Mouse (Mus musculus) embryonic facial prominence, embryonic 13.5 days (tissue): ENCODE measurements around the gene Npr2. TPM values are rescaled to one million over a fixed set of nuclear protein-coding genes. Genes with fewer than 3 reads are reported as not detected.

Experiments
- ATAC-seq: fragments of 200-750 bp; cut with Nextera tagmentation; 2 replicates; pipeline ENCODE4 v1.8.0; 2017; ENCODE audit warnings: low read depth; ENCODE audit not compliant: insufficient number of reproducible peaks, insufficient read depth, low FRiP score, low TSS enrichment
- H3K27ac ChIP-seq: fragments of 300-500 bp; sonication (generic); 2 replicates; pipeline ENCODE4 v1.5.1; 2015; ENCODE audit warnings: moderate library complexity, mild to moderate bottlenecking, inconsistent platforms
- H3K27me3 ChIP-seq: fragments of 300-500 bp; sonication (generic); 2 replicates; pipeline ENCODE4 v1.6.1; 2015; ENCODE audit warnings: mild to moderate bottlenecking, inconsistent platforms
- H3K36me3 ChIP-seq: fragments of 300-500 bp; sonication (generic); 2 replicates; pipeline ENCODE4 v1.6.1; 2015; ENCODE audit warnings: mild to moderate bottlenecking, inconsistent platforms
- H3K4me1 ChIP-seq: fragments of 300-500 bp; sonication (generic); 2 replicates; pipeline ENCODE4 v1.6.1; 2015; ENCODE audit warnings: inconsistent platforms
- H3K4me2 ChIP-seq: fragments of 300-500 bp; sonication (generic); 2 replicates; pipeline ENCODE4 v1.6.1; 2015; ENCODE audit warnings: moderate library complexity, mild to moderate bottlenecking, inconsistent platforms
- H3K4me3 ChIP-seq: fragments of 300-500 bp; sonication (generic); 2 replicates; pipeline ENCODE4 v1.5.1; 2015; ENCODE audit warnings: mild to moderate bottlenecking, inconsistent platforms
- H3K9ac ChIP-seq: fragments of 300-500 bp; sonication (generic); 2 replicates; pipeline ENCODE4 v1.6.1; 2015; ENCODE audit warnings: mild to moderate bottlenecking, inconsistent platforms
- H3K9me3 ChIP-seq: fragments of 300-500 bp; sonication (generic); 2 replicates; pipeline ENCODE4 v1.6.1; 2016; ENCODE audit warnings: inconsistent platforms
- WGBS: fragments of 180-500 bp; shearing (Covaris S2); methylation state at CpG from one replicate; pipeline ENCODE4 v1.1.7; 2015; ENCODE audit warnings: mixed read lengths; 5-methylcytosine and 5-hydroxymethylcytosine counted together
- polyA plus RNA-seq: library from polyadenylated mRNA; unstranded; fragments of >200 nt; fragmentation: Nextera tagmentation; extraction: Ambion mirVana; gene quantifications from 2 replicates; pipeline ENCODE4 v1.2.1, GENCODE M21; 2015

Npr2 gene
- polyA plus RNA-seq, 1 experiment from 2014 or later: 18.2 TPM

DNA sequence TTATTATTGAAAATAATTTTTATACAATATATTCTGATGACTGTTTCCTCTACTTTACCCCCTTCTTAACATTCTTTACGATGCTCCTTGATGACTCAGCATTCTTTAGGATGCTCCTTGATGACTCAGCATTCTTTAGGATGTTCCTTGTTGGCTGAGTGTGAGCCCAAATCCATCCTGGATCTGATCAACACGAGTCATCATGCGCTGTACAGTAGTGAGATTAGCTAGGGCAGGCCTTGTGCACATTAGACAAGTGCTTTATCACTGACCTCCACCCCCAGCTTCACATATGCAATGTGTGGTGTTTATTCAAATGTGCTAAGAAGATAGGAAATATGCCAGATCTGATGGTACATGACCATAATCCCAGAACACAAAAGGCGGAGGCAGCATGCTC lies 33.5 kb upstream of the Npr2 start:
- no peaks in the 10 kb centered on the region for H3K9me3 ChIP-seq
- H3K4me1 ChIP-seq: no peaks in the 10 kb centered on the region
- no peak overlapping the region for H3K4me3 ChIP-seq
- H3K4me2 ChIP-seq: no peak overlapping the region
- H3K27me3 ChIP-seq: no peaks in the 10 kb centered on the region
- no peaks in the 10 kb centered on the region for H3K36me3 ChIP-seq
- no peak overlapping the region for H3K27ac ChIP-seq
- ATAC-seq: no peak
- no peak overlapping the region for H3K9ac ChIP-seq
- 84% methylated on average over 4 of the region's 4 CpGs for WGBS

DNA sequence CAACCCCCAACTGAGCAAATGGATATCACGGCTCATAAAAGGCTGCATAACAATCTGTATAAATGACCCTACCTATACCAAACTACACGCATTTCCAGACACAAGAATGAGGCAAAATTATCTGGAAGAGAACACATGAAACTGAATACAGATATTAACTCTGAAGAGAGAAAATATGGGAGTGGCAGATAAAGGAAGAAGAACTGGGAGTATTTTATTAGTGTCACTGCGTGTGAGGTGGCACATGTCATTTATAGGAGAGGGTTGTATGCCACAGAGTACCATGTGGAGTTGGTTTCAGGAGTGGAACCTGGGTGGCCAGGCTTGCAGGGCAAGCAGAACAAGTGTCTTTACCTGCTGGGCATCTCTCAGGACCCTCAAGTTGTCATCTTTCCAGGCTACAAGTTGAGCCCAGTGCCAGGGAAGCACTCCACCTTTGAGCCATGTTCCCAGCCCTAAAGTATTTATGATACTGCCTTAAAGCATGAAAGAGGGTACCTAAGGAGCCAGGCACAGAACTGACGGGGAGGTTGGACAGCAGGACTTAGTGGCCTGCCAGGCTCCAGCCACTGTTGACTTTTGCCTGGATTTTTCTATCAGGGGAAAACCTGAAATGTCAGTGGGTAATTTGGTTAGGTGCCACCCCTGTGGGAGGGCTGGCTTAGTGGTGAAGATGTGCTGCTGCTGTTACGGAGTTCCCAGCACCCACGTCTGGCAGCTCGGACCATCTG lies 32.9 kb upstream of the Npr2 start:
- 83% methylated on average over 7 of the region's 7 CpGs for WGBS
- H3K36me3 ChIP-seq: no peaks in the 10 kb centered on the region
- ATAC-seq: no peak

DNA sequence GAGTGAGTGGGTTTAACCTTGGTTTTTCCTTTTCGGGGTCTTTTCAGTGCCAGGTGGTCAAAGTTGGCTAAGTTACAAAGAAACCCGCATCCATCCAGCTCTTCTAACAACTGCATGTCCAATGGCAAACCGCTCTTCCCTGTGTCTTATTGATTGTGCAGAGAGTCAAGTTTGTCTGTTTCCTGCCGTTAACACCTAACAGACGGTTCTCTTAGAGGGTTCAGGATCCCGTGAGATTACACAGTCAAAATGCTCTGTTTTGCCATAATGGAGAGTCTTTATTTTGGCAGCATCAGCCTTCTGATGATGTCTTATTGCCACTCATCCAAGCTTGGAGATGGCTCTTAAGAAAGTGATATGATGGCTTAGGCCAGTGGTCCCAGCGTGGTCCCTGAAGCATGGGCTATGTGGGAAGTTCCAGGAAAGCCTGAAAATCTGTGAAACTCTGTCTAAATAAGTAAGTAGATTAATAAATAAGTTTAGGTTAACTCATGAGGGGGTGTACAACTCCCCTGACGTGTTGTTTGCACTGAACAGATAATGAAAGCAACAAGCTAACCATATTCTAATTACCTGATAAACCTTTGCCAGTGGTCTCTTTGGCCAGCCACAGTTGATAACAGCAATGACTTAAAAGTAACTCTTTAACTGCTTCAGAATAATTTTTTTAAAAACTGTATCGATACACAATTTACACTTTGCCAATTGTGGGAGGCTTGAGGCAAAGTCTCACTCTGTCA lies 31.4 kb upstream of the Npr2 start:
- Histone ChIP-seq H3K9ac (no peak overlapping the region), H3K36me3 (no peaks in the 10 kb centered on the region), H3K9me3 (no peaks in the 10 kb centered on the region), H3K4me2 (no peak overlapping the region), H3K4me3 (no peak overlapping the region), H3K4me1 (no peaks in the 10 kb centered on the region), H3K27ac (no peak overlapping the region), H3K27me3 (no peaks in the 10 kb centered on the region)
- 74% methylated on average over 9 of the region's 9 CpGs for WGBS
- no peak for ATAC-seq

More for the DNA sequence above, 32.9 kb upstream of the Npr2 start:
- no peak overlapping the region for H3K4me3 ChIP-seq
- no peak overlapping the region for H3K4me2 ChIP-seq
- no peaks in the 10 kb centered on the region for H3K4me1 ChIP-seq
- H3K27me3 ChIP-seq: no peaks in the 10 kb centered on the region
- no peak overlapping the region for H3K9ac ChIP-seq
- no peaks in the 10 kb centered on the region for H3K9me3 ChIP-seq
- no peak overlapping the region for H3K27ac ChIP-seq

GRCm38 (mm10) chr4:43604099-43604498 lies 27.6 kb upstream of the Npr2 start:
- no peak overlapping the region for H3K27ac ChIP-seq
- H3K9me3 ChIP-seq: no peaks in the 10 kb centered on the region
- ATAC-seq: no peak
- H3K9ac ChIP-seq: no peak overlapping the region
- H3K4me2 ChIP-seq: no peak overlapping the region
- H3K4me3 ChIP-seq: no peak overlapping the region
- WGBS: 74% methylated on average over 3 of the region's 3 CpGs
- H3K36me3 ChIP-seq: no peaks in the 10 kb centered on the region
- no peaks in the 10 kb centered on the region for H3K4me1 ChIP-seq
- H3K27me3 ChIP-seq: no peaks in the 10 kb centered on the region

- Histone ChIP-seq H3K9ac (no peak overlapping the region), H3K9me3 (no peaks in the 10 kb centered on the region), H3K4me2 (no peak overlapping the region), H3K4me3 (no peak overlapping the region), H3K27me3 (no peaks in the 10 kb centered on the region), H3K4me1 (no peaks in the 10 kb centered on the region), H3K36me3 (no peaks in the 10 kb centered on the region), H3K27ac (no peak overlapping the region)
- ATAC-seq: no peak
- WGBS: 75% methylated on average over 9 of the region's 9 CpGs
Observed at GRCm38 (mm10) chr4:43604751-43605685, 26.7 kb upstream of the Npr2 start.

GRCm38 (mm10) chr4:43612534-43612933 lies 19.2 kb upstream of the Npr2 start:
- Histone ChIP-seq H3K4me3 (no peak overlapping the region), H3K9ac (no peak overlapping the region), H3K4me2 (no peak overlapping the region), H3K36me3 (no peaks in the 10 kb centered on the region), H3K4me1 (no peaks in the 10 kb centered on the region), H3K27me3 (no peaks in the 10 kb centered on the region), H3K27ac (no peak overlapping the region), H3K9me3 (no peaks in the 10 kb centered on the region)
- no peak for ATAC-seq
- 73% methylated on average over 10 of the region's 10 CpGs for WGBS

GRCm38 (mm10) chr4:43613060-43613730 lies 18.5 kb upstream of the Npr2 start:
- 54% methylated on average over 3 of the region's 3 CpGs for WGBS
- no peaks in the 10 kb centered on the region for H3K27me3 ChIP-seq
- no peaks in the 10 kb centered on the region for H3K4me1 ChIP-seq

DNA sequence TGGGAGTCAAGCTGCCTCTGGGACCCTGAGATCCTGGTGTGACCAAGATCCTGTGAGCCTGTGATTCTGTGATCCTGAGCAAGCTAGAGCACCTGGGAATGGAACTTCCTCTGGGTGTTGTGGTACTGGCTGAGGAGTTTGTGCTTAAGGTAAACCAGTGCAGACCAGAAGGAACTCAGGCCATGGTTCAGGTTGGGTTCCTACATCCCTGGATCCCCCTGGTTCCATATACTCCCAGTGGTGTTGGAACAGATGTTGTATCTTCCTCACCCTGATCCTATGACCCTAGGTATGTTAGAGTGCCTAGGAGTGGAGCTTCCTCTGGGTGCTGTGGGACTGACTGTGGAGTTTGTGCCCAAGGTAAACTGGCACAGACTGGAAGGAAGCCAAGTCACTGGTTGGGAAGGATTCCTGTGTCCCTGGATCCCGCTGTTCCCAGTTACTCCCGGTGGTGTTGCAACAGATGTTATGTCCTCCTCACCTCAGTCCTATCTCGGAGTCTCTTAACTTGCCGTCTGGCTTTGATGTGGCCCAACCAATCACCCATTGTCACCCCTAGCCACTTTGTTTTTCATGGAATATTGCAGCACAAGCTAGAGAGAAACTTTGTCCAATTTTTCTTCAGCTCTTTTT lies 11.5 kb upstream of the Npr2 start:
- Histone ChIP-seq H3K9ac (no peak overlapping the region), H3K27ac (no peak overlapping the region), H3K4me2 (no peak overlapping the region), H3K4me1 (no peaks in the 10 kb centered on the region), H3K4me3 (no peak overlapping the region), H3K27me3 (no peaks in the 10 kb centered on the region), H3K36me3 (no peaks in the 10 kb centered on the region), H3K9me3 (peaks cover 6% of the 10 kb centered on the region)
- whole genome bisulfite sequencing: 88% methylated on average over 4 of the region's 4 CpGs
- ATAC-seq: no peak

More at GRCm38 (mm10) chr4:43613060-43613730, 18.5 kb upstream of the Npr2 start:
- H3K9ac ChIP-seq: no peak overlapping the region
- no peak overlapping the region for H3K4me2 ChIP-seq
- no peak for ATAC-seq
- H3K27ac ChIP-seq: no peak overlapping the region
- H3K36me3 ChIP-seq: no peaks in the 10 kb centered on the region
- no peak overlapping the region for H3K4me3 ChIP-seq
- no peaks in the 10 kb centered on the region for H3K9me3 ChIP-seq

DNA sequence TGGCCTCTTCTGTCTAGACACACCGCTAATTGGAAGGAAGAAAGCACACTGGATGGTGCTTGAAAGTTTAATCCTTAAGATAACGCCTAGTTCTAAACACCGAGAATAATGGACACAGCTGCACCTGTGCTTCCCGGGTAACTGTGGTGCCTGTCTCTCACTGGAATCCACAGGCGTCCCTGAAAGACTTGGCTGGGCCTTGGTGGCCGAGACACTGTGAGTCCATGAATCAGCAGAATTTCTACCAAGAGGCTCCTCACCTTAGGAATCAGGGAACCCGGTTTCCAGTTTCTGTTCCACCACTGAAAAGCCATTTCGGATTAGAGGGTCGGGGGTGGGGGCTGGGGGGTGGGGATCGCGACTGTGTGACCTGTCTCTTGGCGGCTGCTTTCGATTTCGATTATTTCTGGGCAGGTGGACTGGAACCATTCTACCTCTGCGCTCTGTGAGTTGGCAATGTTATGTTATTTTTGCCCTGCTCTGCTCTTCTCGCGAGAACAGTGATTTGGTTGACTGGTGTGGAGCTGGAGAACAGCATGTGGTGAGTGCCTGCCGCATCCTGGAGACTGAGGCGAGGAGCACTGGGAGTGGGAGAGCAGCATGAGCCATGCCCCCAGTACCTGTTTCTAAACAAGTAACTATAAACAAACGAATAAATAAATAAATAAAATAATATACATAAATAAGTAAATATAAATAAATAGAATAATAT lies 2.5 kb upstream of the Npr2 start:
- Histone ChIP-seq H3K4me1 (peaks cover 38% of the 10 kb centered on the region), H3K27me3 (peaks cover 7% of the 10 kb centered on the region; the same call in 1 of the 2 replicates), H3K4me2 (no peak overlapping the region), H3K36me3 (no peaks in the 10 kb centered on the region; the same call in 1 of the 2 replicates), H3K9me3 (peaks cover 18% of the 10 kb centered on the region), H3K27ac (no peak overlapping the region), H3K4me3 (no peak overlapping the region), H3K9ac (no peak overlapping the region)
- 33% methylated on average over 20 of the region's 20 CpGs for WGBS
- no peak for ATAC-seq

DNA sequence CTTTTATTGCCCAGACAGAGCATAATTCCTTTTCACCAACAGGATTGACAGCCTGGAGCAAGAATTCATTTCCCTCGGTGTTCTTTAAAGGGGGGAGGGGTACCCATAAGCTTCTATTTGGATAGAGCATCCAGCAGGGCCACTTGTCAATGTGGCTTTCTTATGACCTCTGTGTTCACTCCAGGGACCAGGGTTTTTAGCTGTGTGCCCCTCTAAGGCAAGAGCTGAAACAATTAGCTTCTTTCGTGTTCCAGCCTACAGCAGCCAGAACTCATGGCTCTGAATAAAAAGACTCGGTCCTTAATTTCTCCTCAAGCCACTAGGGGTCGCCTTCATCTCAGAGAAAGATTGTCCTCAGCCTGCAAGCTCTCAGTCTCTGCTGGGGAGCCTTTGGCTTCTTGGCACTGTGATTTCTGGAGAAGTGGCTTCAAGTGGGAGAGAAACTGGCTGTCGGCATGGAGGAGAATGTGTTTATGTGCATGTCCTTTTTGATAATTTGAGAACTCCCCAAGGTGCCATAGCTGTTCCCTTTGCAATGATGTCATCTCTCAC lies 1.6 kb upstream of the Npr2 start:
- peak; percentile 41; the same call in 1 of the 2 replicates for ATAC-seq
- 3% methylated on average over 5 of the region's 5 CpGs for WGBS
- Histone ChIP-seq H3K9me3 (peaks cover 14% of the 10 kb centered on the region), H3K4me2 (peak overlapping the region; percentile 33), H3K4me3 (no peak overlapping the region), H3K9ac (peak overlapping the region; percentile 28; the same call in 1 of the 2 replicates), H3K4me1 (peaks cover 40% of the 10 kb centered on the region), H3K27ac (peak overlapping the region; percentile 87; the same call in 1 of the 2 replicates), H3K27me3 (peaks cover 7% of the 10 kb centered on the region; the same call in 1 of the 2 replicates), H3K36me3 (no peaks in the 10 kb centered on the region; the same call in 1 of the 2 replicates)
